ENCODE assay signal across 19 mouse cellular contexts in the genomic region with DNA sequence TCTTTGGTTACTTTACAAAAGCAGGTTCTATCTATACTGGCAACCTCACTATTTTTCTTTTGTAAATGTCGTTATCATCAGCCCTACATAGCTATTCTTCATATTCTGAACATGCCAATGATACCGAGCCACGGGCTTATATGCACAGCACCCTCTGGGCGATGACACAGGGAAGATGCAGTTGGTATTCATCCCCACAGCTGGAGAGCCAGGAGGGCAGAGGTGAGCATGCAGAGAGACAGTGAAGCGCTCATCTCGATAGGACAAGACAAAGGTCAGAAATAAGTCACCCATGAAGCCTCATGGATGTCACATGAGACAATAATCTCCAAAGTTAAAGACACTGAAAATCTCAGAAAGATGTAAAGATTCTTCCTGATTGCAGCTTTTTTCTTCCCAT.
"Had no signal": no experiment of that assay in that cellular context is flagged by ENCODE, and none has a peak within 500 bp of the region (broad histone marks: within the 10 kb centered on the region; RNA-seq: fewer than 3 reads in every experiment).

No protein-coding gene starts in this region.

- H3K27ac ChIP-seq: midbrain, embryonic 10.5 days; midbrain, embryonic 12.5 days; neural tube, embryonic 13.5 days; neural tube, embryonic 15.5 days had no signal

- H3K4me1 ChIP-seq: midbrain, embryonic 10.5 days; midbrain, embryonic 12.5 days; neural tube, embryonic 13.5 days; neural tube, embryonic 15.5 days had no signal

- DNase-seq: lung, adult 18-20 months; lung, embryonic 14.5 days; lung, postnatal 10 days; lung, postnatal 4 days; midbrain, embryonic 14.5 days; retina, postnatal 1 day; right cerebral cortex, adult 18-20 months; right cerebral cortex, postnatal 25 days; right cerebral cortex, postnatal 4 days; spleen, adult 18-20 months; thymus, adult 18-20 months; thymus, postnatal 14 days; thymus, postnatal 36 days had no signal

- ATAC-seq: midbrain, embryonic 16.5 days had no signal

- H3K27me3 ChIP-seq: midbrain, embryonic 12.5 days; neural tube, embryonic 13.5 days; neural tube, embryonic 15.5 days had no signal

- H3K4me2 ChIP-seq: lung, embryonic 14.5 days; midbrain, embryonic 12.5 days; neural tube, embryonic 13.5 days; neural tube, embryonic 15.5 days had no signal

- H3K9ac ChIP-seq: lung, embryonic 14.5 days; midbrain, embryonic 12.5 days; neural tube, embryonic 13.5 days; neural tube, embryonic 15.5 days had no signal

- H3K9me3 ChIP-seq: midbrain, embryonic 10.5 days; midbrain, embryonic 12.5 days; neural tube, embryonic 13.5 days; neural tube, embryonic 15.5 days had no signal

- H3K36me3 ChIP-seq: midbrain, embryonic 10.5 days; midbrain, embryonic 12.5 days; neural tube, embryonic 13.5 days; neural tube, embryonic 15.5 days had no signal

- H3K4me3 ChIP-seq: midbrain, embryonic 10.5 days; midbrain, embryonic 12.5 days; myocyte; neural tube, embryonic 13.5 days; neural tube, embryonic 15.5 days had no signal
